Mouse (Mus musculus): Measurements from ENCODE around the gene Zfp692. TPM values are rescaled to one million over a fixed set of nuclear protein-coding genes. Genes with fewer than 3 reads are reported as not detected.

Gene Zfp692
- total and polyA plus RNA-seq, 3 experiments, result 25.7 to 38.0 TPM; not detected in 1

- no peak for TF ChIP-seq EP300 (IDR thresholded peaks at IDR 0.05; ENCODE audit: low read depth in 1 of 2, low read length in 2 of 2)
Observed at GRCm38 (mm10) chr11:58268285-58268684, 38.6 kb upstream of the Zfp692 start (continued).

GRCm38 (mm10) chr11:58274572-58274971 lies 32.3 kb upstream of the Zfp692 start, which contains the start of gene 4930438A08Rik:
TSS of gene 4930438A08Rik (plus strand) at chr11:58274799.
- no peak for DNase-seq (ENCODE audit: low read depth, low spot score)
- Histone ChIP-seq H3K9ac (ENCODE audit: control insufficient read depth, low read depth, low read length, poor library complexity, severe bottlenecking) (no peak within 1 kb of the TSS), H3K4me3 (ENCODE audit: control insufficient read depth in 1 of 2, insufficient read depth in 1 of 2, low read depth in 2 of 2, low read length in 2 of 2) (no peak within 1 kb of the TSS), H3K79me2 (ENCODE audit: control insufficient read depth, insufficient read depth, low read length, poor library complexity) (no peaks in the 10 kb centered on the region), H3K9me3 (replicated peaks; ENCODE audit: insufficient read depth, low read length) (no peaks in the 10 kb centered on the region), H3K27me3 (ENCODE audit: control insufficient read depth in 1 of 2, insufficient read depth in 2 of 2, low read length in 2 of 2) (peaks cover 15 to 19% of the 10 kb centered on the region in 2 experiments), H3K4me1 (ENCODE audit: control insufficient read depth in 1 of 2, insufficient read depth in 2 of 2, low read length in 2 of 2) (no peaks in the 10 kb centered on the region), H3K36me3 (ENCODE audit: control insufficient read depth in 1 of 2, insufficient read depth in 2 of 2, low read length in 2 of 2) (no peaks in the 10 kb centered on the region), H3K27ac (ENCODE audit: control insufficient read depth, low read depth, low read length) (no peak within 1 kb of the TSS)
- TF ChIP-seq ELF1 (IDR thresholded peaks at IDR 0.05; ENCODE audit: low read depth, low read length) (no peak), POLR2AphosphoS2 (IDR thresholded peaks at IDR 0.05; ENCODE audit: low read length) (no peak), RAD21 (IDR thresholded peaks at IDR 0.05; ENCODE audit: low read depth, low read length) (no peak), TBP (IDR thresholded peaks at IDR 0.05; ENCODE audit: low read depth, low read length) (no peak), TCF12 (IDR thresholded peaks at IDR 0.05; ENCODE audit: low read depth, low read length) (no peak), MYB (IDR thresholded peaks at IDR 0.05; ENCODE audit: low read depth, low read length) (no peak), NELFE (IDR thresholded peaks at IDR 0.05; ENCODE audit: low read depth, low read length) (no peak), MAFK (IDR thresholded peaks at IDR 0.05; ENCODE audit: borderline replicate concordance, low read depth, low read length) (no peak), TAL1 (IDR thresholded peaks at IDR 0.05; ENCODE audit: low read length) (no peak), ZC3H11A (IDR thresholded peaks at IDR 0.05; ENCODE audit: low read depth, low read length) (no peak), GABPA (IDR thresholded peaks at IDR 0.05; ENCODE audit: low read depth, low read length) (no peak), MAX (IDR thresholded peaks at IDR 0.05; ENCODE audit: low read length) (no peak), POLR2A (IDR thresholded peaks at IDR 0.05; ENCODE audit: control insufficient read depth in 1 of 2, insufficient read depth in 1 of 2, low read depth in 1 of 2, low read length in 2 of 2, poor library complexity in 1 of 2) (no peak), SMC3 (IDR thresholded peaks at IDR 0.05; ENCODE audit: low read depth, low read length) (no peak), BHLHE40 (IDR thresholded peaks at IDR 0.05; ENCODE audit: borderline replicate concordance, low read depth, low read length) (no peak), ZNF384 (IDR thresholded peaks at IDR 0.05; ENCODE audit: low read depth, low read length) (no peak), CTCF (IDR thresholded peaks at IDR 0.05 in 2 of 3, conservative IDR thresholded peaks at IDR 0.05 in 1 of 3; ENCODE audit: control insufficient read depth in 1 of 3, insufficient read depth in 1 of 3, low read depth in 2 of 3, low read length in 3 of 3, poor library complexity in 1 of 3, severe bottlenecking in 1 of 3) (no peak), HCFC1 (IDR thresholded peaks at IDR 0.05; ENCODE audit: low read depth, low read length) (no peak)

- no peak overlapping the region for H3K9ac ChIP-seq (ENCODE audit: control insufficient read depth, low read depth, low read length, poor library complexity, severe bottlenecking)
- H3K27ac ChIP-seq (ENCODE audit: control insufficient read depth, low read depth, low read length), result no peak overlapping the region
- TF ChIP-seq ZKSCAN1 (IDR thresholded peaks at IDR 0.05; ENCODE audit: low read depth, low read length) (no peak), JUND (IDR thresholded peaks at IDR 0.05; ENCODE audit: low read depth, low read length) (no peak), ZMIZ1 (IDR thresholded peaks at IDR 0.05; ENCODE audit: low read depth, low read length) (no peak), HCFC1 (IDR thresholded peaks at IDR 0.05; ENCODE audit: low read depth, low read length) (no peak), UBTF (IDR thresholded peaks at IDR 0.05; ENCODE audit: borderline replicate concordance, insufficient read depth, low read depth, low read length) (no peak), RCOR1 (IDR thresholded peaks at IDR 0.05; ENCODE audit: low read depth, low read length) (no peak), CHD2 (IDR thresholded peaks at IDR 0.05; ENCODE audit: low read length) (no peak)
- no peaks in the 10 kb centered on the region for H3K9me3 ChIP-seq (replicated peaks; ENCODE audit: insufficient read depth, low read length)
- H3K79me2 ChIP-seq (ENCODE audit: control insufficient read depth, insufficient read depth, low read length, poor library complexity), result no peaks in the 10 kb centered on the region
- no peaks in the 10 kb centered on the region for H3K36me3 ChIP-seq (ENCODE audit: control insufficient read depth in 1 of 2, insufficient read depth in 2 of 2, low read length in 2 of 2)
- DNase-seq (ENCODE audit: low read depth, low spot score), result no peak
- H3K4me1 ChIP-seq (ENCODE audit: control insufficient read depth in 1 of 2, insufficient read depth in 2 of 2, low read length in 2 of 2), result no peaks in the 10 kb centered on the region
- H3K4me3 ChIP-seq (ENCODE audit: control insufficient read depth in 1 of 2, insufficient read depth in 1 of 2, low read depth in 2 of 2, low read length in 2 of 2), result no peak overlapping the region
- H3K27me3 ChIP-seq (ENCODE audit: control insufficient read depth in 1 of 2, insufficient read depth in 2 of 2, low read length in 2 of 2), result peaks cover 22 to 28% of the 10 kb centered on the region in 2 experiments
Observed at GRCm38 (mm10) chr11:58275756-58276155, 31.1 kb upstream of the Zfp692 start.

Measured in MEL (cell line).